Mouse (Mus musculus): ENCODE data around the gene Dut.

Dut gene

GRCm38 (mm10) chr2:125247108-125247961 lies at the start of gene Dut:
Gene Dut (plus strand): TSS chr2:125247190.
- peak; percentile 72 to 78 for DNase-seq (ENCODE audit: low spot score in 2 of 2)

GRCm38 (mm10) chr2:125208894-125209596 lies 37.9 kb upstream of the Dut start:
- DNase-seq (ENCODE audit: low spot score in 2 of 2), result no peak

DNA sequence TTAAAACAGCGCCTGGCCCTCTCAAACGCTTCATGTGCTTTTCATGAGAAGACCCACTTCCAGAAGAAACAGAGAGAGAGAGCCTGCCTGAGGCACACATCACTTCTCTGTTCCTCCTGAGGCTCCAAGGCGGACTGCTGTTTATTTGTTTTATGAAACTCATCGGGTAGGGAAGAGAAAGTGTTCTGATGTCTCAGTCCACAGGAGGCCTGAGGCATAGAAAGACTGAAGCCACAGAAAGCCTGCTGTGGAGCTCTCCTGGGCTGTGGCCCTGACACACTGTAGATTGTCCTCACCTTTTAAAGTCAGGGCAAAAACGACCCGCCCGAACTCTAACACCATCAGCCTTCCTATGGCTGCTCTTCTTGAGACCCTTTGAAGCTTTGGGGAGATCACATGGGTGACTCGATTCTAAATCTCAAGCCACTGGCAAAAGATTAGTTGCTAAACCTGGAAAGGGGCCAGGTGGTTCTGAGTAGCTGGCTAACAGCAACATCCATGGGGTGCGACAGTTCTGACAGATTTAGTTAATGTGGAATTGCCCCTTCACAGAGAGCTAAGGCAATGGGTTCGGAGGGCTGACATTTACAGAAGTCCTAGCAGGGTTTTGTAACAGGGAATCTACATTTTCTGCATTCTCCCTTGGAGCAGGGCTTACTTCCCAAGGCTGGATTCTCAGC lies 35.0 kb upstream of the Dut start:
- no peak for DNase-seq (ENCODE audit: low spot score in 2 of 2)

GRCm38 (mm10) chr2:125214592-125214991 lies 32.4 kb upstream of the Dut start:
- peak; percentile 66 to 69 for DNase-seq (ENCODE audit: low spot score in 2 of 2)

GRCm38 (mm10) chr2:125217286-125217685 lies 29.7 kb upstream of the Dut start:
- DNase-seq (ENCODE audit: low spot score in 2 of 2), result no peak

DNA sequence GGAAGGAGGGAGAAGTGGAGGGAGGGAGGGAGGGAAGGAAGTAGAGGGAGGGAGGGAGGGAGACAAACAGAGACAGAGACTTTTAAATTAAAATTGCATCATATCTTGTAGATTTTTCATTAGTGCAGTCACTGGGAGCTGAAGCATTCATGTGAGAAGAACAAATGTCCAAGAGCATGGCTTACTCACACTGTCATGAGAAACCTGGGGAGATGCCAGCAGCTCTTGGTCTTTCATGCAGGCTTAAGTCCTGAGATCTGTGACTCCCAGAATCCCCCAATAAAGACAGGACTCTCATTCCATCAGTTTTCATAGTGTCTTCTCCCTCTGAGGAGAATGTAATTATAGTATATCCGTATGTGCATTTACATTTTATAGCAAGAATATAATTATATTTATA lies 28.4 kb upstream of the Dut start:
- DNase-seq (ENCODE audit: low spot score in 2 of 2), result no peak

DNA sequence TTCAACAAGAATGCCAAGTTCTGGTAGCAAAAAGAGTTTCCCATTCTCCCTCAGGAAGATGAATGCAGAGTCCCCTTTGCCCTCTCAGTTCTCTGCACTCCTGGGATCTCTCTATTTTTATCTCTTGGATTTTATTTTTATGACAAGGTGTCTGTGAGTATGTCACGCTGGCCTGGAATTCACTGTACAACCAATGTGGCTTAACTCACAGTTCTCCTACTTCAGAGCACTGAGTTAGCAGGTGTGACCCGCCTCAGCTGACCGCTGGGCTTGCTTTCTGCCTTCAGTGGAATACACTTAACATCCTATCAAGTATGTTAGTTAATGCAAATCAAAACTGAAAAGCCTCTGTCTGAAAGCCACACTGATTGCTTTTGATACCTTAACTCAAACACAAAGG lies 27.7 kb upstream of the Dut start:
- DNase-seq (ENCODE audit: low spot score in 2 of 2), result no peak

DNA sequence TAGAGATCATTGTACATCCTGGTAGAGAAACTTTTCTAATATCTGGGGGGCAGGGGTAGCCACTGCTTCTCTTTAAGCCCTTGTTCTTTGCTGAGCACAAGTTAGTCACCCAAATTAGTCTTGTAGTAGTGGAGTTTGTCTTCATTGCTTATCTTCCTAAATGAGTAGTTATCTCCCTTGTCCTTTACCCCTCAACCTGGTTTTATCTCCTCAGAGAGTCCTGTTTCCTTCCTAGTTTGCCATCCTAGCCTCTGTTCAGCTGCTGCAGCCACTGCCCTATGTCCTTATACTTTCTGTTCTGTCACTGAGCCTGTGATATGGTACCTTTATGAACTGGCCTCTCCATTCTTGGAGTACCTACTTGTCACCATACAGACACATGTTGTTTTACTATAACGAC lies 25.3 kb upstream of the Dut start:
- no peak for DNase-seq (ENCODE audit: low spot score in 2 of 2)

- no peak for DNase-seq (ENCODE audit: low spot score in 2 of 2)
Observed at GRCm38 (mm10) chr2:125228472-125229409, 18.2 kb upstream of the Dut start.

- DNase-seq (ENCODE audit: low spot score in 2 of 2), result no peak
Observed at GRCm38 (mm10) chr2:125232183-125232582, 14.8 kb upstream of the Dut start.

DNA sequence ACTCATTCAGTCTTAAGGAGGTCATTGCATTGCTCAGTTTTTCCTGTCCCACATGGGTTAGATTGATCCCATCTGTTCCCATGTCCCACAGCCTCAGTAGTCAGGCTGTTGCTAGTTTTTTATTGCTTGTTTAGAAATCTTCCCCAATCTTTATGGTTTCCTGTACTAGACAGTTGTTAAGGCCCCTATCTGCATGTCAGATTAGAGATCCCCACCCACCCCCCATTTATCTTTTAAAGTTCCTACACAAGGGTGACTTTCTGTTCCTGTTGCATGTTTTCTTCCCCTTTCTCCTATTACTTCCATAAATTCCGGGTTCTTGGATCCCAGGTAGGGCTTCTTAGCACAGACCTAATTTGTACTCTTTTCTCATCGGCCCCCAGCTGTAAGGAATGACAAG lies 13.5 kb upstream of the Dut start:
- DNase-seq (ENCODE audit: low spot score in 2 of 2), result no peak

DNA sequence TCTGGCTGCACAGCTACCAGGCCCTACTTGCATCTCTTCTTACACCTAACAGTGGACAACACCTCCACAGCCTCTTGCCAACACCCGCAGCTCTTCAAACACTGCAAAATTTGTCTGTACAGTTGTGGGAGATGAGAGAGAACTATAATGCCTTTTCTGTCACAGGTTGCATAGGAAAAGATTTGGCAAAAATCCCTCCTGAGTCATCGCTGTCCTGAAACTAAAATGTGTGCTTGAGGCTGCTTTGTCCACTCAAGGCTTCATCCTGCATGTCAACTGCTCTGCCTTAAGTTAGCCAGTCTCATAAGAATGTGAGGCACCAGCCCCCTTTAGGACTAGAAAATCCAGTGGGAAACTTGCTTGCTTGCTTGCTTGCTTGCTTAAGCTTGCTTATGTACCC lies 12.9 kb upstream of the Dut start:
- no peak for DNase-seq (ENCODE audit: low spot score in 2 of 2)

DNA sequence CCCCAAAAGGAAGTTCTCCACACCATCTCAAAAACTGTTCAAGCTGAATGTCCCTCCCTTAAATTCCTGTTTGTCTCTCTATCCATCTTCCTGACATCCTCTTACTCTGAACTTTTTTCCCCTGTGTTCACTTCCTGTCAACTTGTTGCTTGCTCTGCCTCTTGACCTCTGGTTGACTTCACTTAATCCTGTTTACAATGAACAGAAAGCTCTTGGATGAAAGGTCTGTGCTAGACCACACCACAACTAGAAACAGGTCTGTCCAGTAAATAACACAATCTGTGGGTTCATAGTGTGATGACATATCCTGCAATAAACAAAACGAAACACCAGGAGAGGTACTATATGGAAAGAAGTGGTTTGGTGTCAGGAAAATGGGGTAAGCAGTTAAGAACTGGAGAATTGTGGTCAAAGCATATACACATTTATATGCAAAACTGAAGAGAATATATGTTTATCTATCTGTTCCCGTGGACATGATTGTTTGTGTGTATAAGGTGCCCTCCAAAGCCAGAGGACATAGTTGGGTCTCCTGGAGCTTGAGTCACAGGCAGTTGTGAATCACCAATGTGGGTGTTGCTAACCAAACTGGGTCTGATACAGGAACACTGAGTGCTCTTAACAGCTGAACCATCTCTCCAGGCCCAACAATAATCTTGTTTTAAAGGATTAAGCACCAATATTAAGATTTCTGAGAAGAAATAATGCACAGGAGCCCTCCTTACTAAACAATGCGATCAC lies 1.3 kb upstream of the Dut start:
- no peak for DNase-seq (ENCODE audit: low spot score in 2 of 2)

- DNase-seq (ENCODE audit: low spot score in 2 of 2), result no peak
Observed at GRCm38 (mm10) chr2:125246669-125247068, 321 bp upstream of the Dut start.

GRCm38 (mm10) chr2:125247962-125248235 lies 909 bp downstream of the Dut start:
- no peak for DNase-seq (ENCODE audit: low spot score in 2 of 2)

DNA sequence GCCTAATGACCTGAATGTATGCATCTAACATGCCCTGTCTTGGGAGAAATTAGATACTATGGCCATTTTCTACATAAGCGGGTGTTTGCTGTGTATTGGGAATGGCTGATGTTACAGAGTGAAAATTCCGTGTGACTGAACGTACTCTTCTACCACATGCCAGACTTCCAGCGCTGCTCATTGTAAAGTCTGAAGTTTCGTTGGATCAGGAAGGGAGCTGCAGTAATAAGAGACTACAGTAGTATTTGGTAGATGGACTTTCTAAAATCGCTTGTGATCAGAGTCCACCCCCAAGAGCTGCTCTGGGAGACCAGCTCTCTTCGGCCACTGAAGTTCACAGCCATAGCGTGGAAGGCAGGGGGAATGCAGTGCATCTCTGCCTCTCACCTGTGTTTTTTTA lies 1.3 kb downstream of the Dut start:
- no peak for DNase-seq (ENCODE audit: low spot score in 2 of 2)

DNA sequence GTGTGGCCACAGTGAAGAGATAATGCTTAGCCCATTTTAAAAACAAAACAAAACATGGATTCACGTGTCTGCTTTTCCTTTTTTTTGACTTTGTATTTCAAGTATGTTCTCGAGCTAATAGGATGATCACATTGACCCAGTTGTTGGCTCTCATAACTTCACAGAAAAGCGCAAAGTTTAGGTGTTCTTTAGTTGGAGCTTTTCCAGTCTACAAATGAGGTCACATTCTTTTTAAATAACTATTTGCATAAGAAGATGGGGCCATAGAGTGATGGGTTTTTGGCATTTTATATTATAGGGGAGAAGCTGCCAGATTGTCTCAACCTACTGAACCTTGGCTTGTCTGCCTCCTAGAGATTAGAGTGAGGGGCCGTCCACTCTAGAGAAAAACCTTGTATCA lies 2.3 kb downstream of the Dut start:
- DNase-seq (ENCODE audit: low spot score in 2 of 2), result no peak

- no peak for DNase-seq (ENCODE audit: low spot score in 2 of 2)
Observed at GRCm38 (mm10) chr2:125249874-125250273, 2.9 kb downstream of the Dut start.

DNA sequence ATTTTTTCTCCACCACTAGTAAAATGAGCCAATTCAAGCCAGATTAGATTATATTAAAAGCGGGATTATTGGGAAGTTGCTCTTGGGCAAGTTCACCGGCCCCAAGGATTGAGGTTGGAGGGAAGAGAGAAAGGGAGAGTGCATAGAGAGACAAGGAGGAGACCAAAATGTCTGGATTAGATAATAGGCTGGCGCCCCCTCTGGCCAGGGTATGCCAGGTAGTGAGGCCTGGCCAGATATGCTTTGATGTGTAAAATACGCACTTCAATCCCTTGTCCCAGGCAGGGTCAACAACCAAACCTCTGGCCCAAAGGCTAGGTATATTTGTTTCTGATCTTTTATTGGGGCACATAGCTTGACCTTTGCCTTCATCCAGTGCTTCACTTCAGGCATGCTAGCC lies 4.8 kb downstream of the Dut start:
- DNase-seq (ENCODE audit: low spot score in 2 of 2), result no peak

DNA sequence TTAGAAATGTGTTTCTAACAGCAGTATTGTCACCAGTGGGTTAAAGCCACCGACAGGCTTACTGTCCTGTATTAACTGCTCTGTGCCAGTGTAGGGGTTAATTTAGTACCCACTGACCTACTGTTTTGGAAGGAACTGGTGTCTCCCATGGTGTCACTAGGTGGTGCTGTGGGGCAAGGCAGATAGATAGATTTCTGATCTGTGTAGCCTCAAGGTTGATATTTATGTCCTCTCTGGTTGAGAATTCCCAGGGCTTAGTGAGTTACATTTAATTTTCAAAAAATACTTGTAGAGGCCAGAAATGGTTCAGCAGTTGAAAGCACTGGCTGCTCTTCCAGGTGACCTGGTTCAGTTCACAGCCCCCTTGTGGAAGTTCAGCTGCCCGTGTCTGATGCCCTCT lies 5.3 kb downstream of the Dut start:
- peak in 1 of 2 experiments; percentile 17 for DNase-seq (ENCODE audit: low spot score in 2 of 2)

GRCm38 (mm10) chr2:125253699-125254098 lies 6.7 kb downstream of the Dut start:
- no peak for DNase-seq (ENCODE audit: low spot score in 2 of 2)
